Mouse (Mus musculus): ENCODE measurements around the gene Rbm28.

DNA sequence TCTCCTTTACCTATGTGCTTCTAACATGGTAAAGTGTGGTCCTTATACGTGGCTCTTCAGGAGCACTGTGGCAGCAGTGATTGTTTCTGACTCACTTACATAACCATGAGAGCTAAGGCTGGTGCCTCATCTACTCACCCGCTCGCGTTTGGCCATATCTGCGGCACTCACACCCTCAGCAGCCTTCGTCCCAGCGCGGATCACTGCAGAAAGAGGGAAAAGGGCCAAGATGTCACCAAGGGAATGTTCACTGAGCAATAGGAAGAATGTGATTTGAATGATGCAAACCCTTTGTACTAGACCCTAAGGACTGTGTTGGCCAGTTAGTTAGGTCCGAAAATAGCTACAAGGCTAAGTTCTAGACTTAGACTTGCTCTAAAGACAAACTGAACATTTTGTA is 27.4 kb downstream of the Rbm28 start:
- TF ChIP-seq CTCF (IDR thresholded peaks at IDR 0.05; ENCODE audit: low read depth) (no peak), EP300 (IDR thresholded peaks at IDR 0.05; ENCODE audit: low read depth) (no peak)

All from liver, postnatal 0 days (tissue).